Mouse (Mus musculus): ENCODE data around the gene Rbmxl1. TPM values are rescaled to one million over a fixed set of nuclear protein-coding genes. Genes with fewer than 3 reads are reported as not detected.

Rbmxl1 gene
- polyA plus RNA-seq, 2 experiments: 146 to 203 TPM

GRCm38 (mm10) chr8:78489733-78490132, 19.0 kb downstream of the Rbmxl1 start:
- ATAC-seq (ENCODE audit: low FRiP score, low read depth) (no peak), DNase-seq (ENCODE audit: low spot score) (no peak)
- Histone ChIP-seq H3K4me1 (ENCODE audit: control insufficient read depth, insufficient read depth, low read length) (no peaks in the 10 kb centered on the region), H3K9ac (ENCODE audit: low read depth, low read length, severe bottlenecking) (no peak overlapping the region), H3K27ac (replicated peaks; ENCODE audit: low read depth, low read length) (no peak overlapping the region), H3K9me3 (ENCODE audit: control insufficient read depth, low read length) (no peaks in the 10 kb centered on the region), H3K36me3 (ENCODE audit: control insufficient read depth, insufficient read depth, low read length) (no peaks in the 10 kb centered on the region), H3K27me3 (ENCODE audit: control insufficient read depth, insufficient read depth, low read length) (no peaks in the 10 kb centered on the region), H3K4me2 (replicated peaks; ENCODE audit: low read depth, low read length, severe bottlenecking) (no peak overlapping the region), H3K4me3 (replicated peaks; ENCODE audit: low read length) (no peak overlapping the region)
- no peak for TF ChIP-seq POLR2A (IDR thresholded peaks at IDR 0.05; ENCODE audit: borderline replicate concordance, extremely low read depth, insufficient read depth, insufficient read length)
- WGBS: 77% methylated on average over 3 of the region's 3 CpGs

GRCm38 (mm10) chr8:78477051-78477829, 31.5 kb downstream of the Rbmxl1 start:
- ATAC-seq (ENCODE audit: low FRiP score, low read depth): no peak
- no peak overlapping the region for H3K4me3 ChIP-seq (replicated peaks; ENCODE audit: low read length)
- no peak overlapping the region for H3K27ac ChIP-seq (replicated peaks; ENCODE audit: low read depth, low read length)
- H3K27me3 ChIP-seq (ENCODE audit: control insufficient read depth, insufficient read depth, low read length): no peaks in the 10 kb centered on the region
- no peak overlapping the region for H3K4me2 ChIP-seq (replicated peaks; ENCODE audit: low read depth, low read length, severe bottlenecking)
- peak; percentile 49 for DNase-seq (ENCODE audit: low spot score)
- no peaks in the 10 kb centered on the region for H3K4me1 ChIP-seq (ENCODE audit: control insufficient read depth, insufficient read depth, low read length)
- H3K9ac ChIP-seq (ENCODE audit: low read depth, low read length, severe bottlenecking): no peak overlapping the region
- 29% methylated on average over 6 of the region's 6 CpGs for WGBS
- no peak for TF ChIP-seq POLR2A (IDR thresholded peaks at IDR 0.05; ENCODE audit: borderline replicate concordance, extremely low read depth, insufficient read depth, insufficient read length)
- H3K36me3 ChIP-seq (ENCODE audit: control insufficient read depth, insufficient read depth, low read length): no peaks in the 10 kb centered on the region
- no peaks in the 10 kb centered on the region for H3K9me3 ChIP-seq (ENCODE audit: control insufficient read depth, low read length)

DNA sequence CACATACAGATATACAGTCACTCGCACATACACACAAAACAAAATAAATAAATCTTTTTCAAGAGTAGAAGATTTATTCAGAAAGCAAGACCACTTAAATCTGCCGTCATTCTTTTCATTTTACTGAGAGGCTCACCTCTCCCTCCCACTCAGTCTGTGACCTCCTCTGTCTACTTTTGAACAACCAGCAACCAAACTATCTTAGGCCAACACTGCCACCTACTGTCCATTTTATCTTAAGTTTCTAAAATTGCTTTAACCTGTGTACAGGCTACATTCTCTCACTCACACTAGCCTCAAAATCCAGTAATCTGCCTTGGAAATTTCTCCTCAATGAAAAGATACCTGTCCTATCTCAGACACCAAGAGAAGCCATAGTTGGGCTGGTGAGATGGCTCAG, 40.8 kb downstream of the Rbmxl1 start:
- no peak for TF ChIP-seq POLR2A (IDR thresholded peaks at IDR 0.05; ENCODE audit: borderline replicate concordance, extremely low read depth, insufficient read depth, insufficient read length)
- Histone ChIP-seq H3K9ac (ENCODE audit: low read depth, low read length, severe bottlenecking) (no peak overlapping the region), H3K9me3 (ENCODE audit: control insufficient read depth, low read length) (no peaks in the 10 kb centered on the region; the same call in 1 of the 2 replicates), H3K4me2 (replicated peaks; ENCODE audit: low read depth, low read length, severe bottlenecking) (no peak overlapping the region), H3K4me3 (replicated peaks; ENCODE audit: low read length) (no peak overlapping the region), H3K36me3 (ENCODE audit: control insufficient read depth, insufficient read depth, low read length) (no peaks in the 10 kb centered on the region), H3K4me1 (ENCODE audit: control insufficient read depth, insufficient read depth, low read length) (no peaks in the 10 kb centered on the region), H3K27ac (replicated peaks; ENCODE audit: low read depth, low read length) (no peak overlapping the region), H3K27me3 (ENCODE audit: control insufficient read depth, insufficient read depth, low read length) (no peaks in the 10 kb centered on the region)
- ATAC-seq (ENCODE audit: low FRiP score, low read depth): no peak
- WGBS: 89% methylated on average over 2 of the region's 2 CpGs
- peak; percentile 20 for DNase-seq (ENCODE audit: low spot score)

- no peak for ATAC-seq (ENCODE audit: low FRiP score, low read depth)
- no peak for TF ChIP-seq POLR2A (IDR thresholded peaks at IDR 0.05; ENCODE audit: borderline replicate concordance, extremely low read depth, insufficient read depth, insufficient read length)
- Histone ChIP-seq H3K36me3 (ENCODE audit: control insufficient read depth, insufficient read depth, low read length) (no peaks in the 10 kb centered on the region), H3K27ac (replicated peaks; ENCODE audit: low read depth, low read length) (no peak overlapping the region), H3K4me3 (replicated peaks; ENCODE audit: low read length) (no peak overlapping the region), H3K9me3 (ENCODE audit: control insufficient read depth, low read length) (no peaks in the 10 kb centered on the region; the same call in 1 of the 2 replicates), H3K4me2 (replicated peaks; ENCODE audit: low read depth, low read length, severe bottlenecking) (no peak overlapping the region), H3K27me3 (ENCODE audit: control insufficient read depth, insufficient read depth, low read length) (no peaks in the 10 kb centered on the region), H3K9ac (ENCODE audit: low read depth, low read length, severe bottlenecking) (no peak overlapping the region), H3K4me1 (ENCODE audit: control insufficient read depth, insufficient read depth, low read length) (no peaks in the 10 kb centered on the region)
- no peak for DNase-seq (ENCODE audit: low spot score)
- 78% methylated on average over 2 of the region's 2 CpGs for WGBS
Observed at GRCm38 (mm10) chr8:78463941-78464340, 44.8 kb downstream of the Rbmxl1 start.

DNA sequence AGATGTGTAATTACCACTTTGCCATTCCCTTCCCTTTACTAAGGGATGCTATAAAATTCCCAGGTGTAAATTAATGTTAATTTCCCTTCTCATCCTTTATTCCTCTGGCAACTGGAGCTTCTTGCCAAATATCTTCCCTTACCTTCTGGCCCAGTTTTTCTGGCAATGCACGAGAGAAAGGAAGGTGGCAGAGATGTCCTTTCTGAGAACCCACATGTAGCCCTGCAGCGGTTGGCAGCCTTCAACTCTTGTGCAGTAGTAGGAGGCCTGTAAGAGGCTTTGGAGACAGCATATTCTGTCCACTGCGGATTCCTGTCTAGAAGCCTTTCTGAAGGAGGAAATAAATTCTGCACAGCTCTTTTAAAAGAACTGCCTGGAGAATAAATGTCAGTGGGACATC, 52.3 kb downstream of the Rbmxl1 start:
- WGBS: 63% methylated on average over 3 of the region's 3 CpGs
- no peaks in the 10 kb centered on the region for H3K36me3 ChIP-seq (ENCODE audit: control insufficient read depth, insufficient read depth, low read length)
- no peaks in the 10 kb centered on the region for H3K27me3 ChIP-seq (ENCODE audit: control insufficient read depth, insufficient read depth, low read length)
- H3K4me2 ChIP-seq (replicated peaks; ENCODE audit: low read depth, low read length, severe bottlenecking): no peak overlapping the region
- H3K4me1 ChIP-seq (ENCODE audit: control insufficient read depth, insufficient read depth, low read length): no peaks in the 10 kb centered on the region
- H3K9me3 ChIP-seq (ENCODE audit: control insufficient read depth, low read length): no peaks in the 10 kb centered on the region
- H3K27ac ChIP-seq (replicated peaks; ENCODE audit: low read depth, low read length): no peak overlapping the region
- ATAC-seq (ENCODE audit: low FRiP score, low read depth) (no peak), DNase-seq (ENCODE audit: low spot score) (no peak)
- H3K9ac ChIP-seq (ENCODE audit: low read depth, low read length, severe bottlenecking): no peak overlapping the region
- H3K4me3 ChIP-seq (replicated peaks; ENCODE audit: low read length): no peak overlapping the region
- no peak for TF ChIP-seq POLR2A (IDR thresholded peaks at IDR 0.05; ENCODE audit: borderline replicate concordance, extremely low read depth, insufficient read depth, insufficient read length)

Other genes with a start within 250 kb of the Rbmxl1 start
- gene Pou4f2, start 72.3 kb downstream of the Rbmxl1 start, polyA plus RNA-seq (2012; rRNA removed): 0.04 TPM in 1 of 2 replicates, not detected in the other
- not detected in 2 replicates for gene Pou4f2, start 72.3 kb downstream of the Rbmxl1 start, polyA plus RNA-seq (2014; fragmentation: Nextera tagmentation; extraction: Ambion mirVana)
- gene Slc10a7, start 448 bp upstream of the Rbmxl1 start, polyA plus RNA-seq (2012; rRNA removed): 20.9 and 27.1 TPM in 2 replicates
- 13.1 and 14.1 TPM in 2 replicates for gene Slc10a7, start 448 bp upstream of the Rbmxl1 start, polyA plus RNA-seq (2014; fragmentation: Nextera tagmentation; extraction: Ambion mirVana)

Data from limb, embryonic 14.5 days (tissue).